Mouse (Mus musculus): ENCODE results near the gene Ksr2. TPM values are rescaled to one million over a fixed set of nuclear protein-coding genes. Genes with fewer than 3 reads are reported as not detected.

Ksr2 gene
- polyA plus RNA-seq, 1 experiment from 2014 or later: 0.11 TPM

DNA sequence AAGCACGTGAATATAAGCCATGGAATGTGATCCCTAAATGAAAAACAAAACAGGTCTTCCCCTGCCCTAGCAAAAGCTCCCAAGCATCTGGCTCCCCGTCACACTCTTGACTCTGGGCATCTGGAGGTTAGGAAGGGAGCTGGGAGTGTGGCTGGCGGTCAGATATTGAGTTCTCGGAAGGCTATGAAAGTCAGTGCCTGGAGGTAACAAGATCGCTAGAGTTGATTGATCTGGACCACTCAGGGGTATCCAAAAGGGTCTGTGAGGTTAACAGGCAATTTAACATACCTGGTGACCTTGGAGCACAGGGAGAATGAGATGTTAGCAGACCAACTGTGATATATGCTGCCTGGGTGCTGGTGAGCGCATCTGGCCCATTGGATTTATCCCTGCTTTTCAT lies 283.8 kb downstream of the Ksr2 start:
- H3K9me3 ChIP-seq (ENCODE audit: control insufficient read depth, low read length): no peaks in the 10 kb centered on the region
- no peak for ATAC-seq (ENCODE audit: insufficient number of reproducible peaks, low FRiP score, low TSS enrichment, low read depth)
- WGBS: 55% methylated on average over 6 of the region's 6 CpGs

DNA sequence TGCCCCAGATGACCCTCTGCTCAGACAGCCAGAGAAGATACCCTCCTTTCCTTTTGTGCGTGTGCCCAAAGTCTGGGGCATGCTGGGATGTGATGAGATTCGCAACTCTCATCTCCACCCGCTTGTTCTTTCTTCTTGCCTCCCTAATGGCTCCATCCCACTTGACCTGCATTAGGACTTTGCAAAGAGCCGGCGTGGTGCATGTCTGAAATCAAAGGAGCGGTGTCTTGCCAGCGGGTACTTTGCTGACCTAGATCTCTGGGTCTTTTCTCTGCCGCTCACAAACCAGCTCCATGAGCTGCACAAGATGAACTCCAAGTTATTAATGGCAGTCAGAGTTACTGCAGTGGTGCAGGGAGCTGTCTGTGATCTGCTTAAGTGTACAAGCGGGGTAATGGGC lies 290.6 kb downstream of the Ksr2 start:
- H3K27me3 ChIP-seq (ENCODE audit: control insufficient read depth, insufficient read depth, low read length): no peaks in the 10 kb centered on the region
- no peak overlapping the region for H3K27ac ChIP-seq (replicated peaks; ENCODE audit: low read depth, low read length)
- H3K4me3 ChIP-seq (ENCODE audit: low read depth, low read length): no peak overlapping the region
- H3K36me3 ChIP-seq (ENCODE audit: control insufficient read depth, insufficient read depth, low read length): no peaks in the 10 kb centered on the region
- 78% methylated on average over 9 of the region's 9 CpGs for whole genome bisulfite sequencing
- ATAC-seq (ENCODE audit: insufficient number of reproducible peaks, low FRiP score, low TSS enrichment, low read depth) (no peak), DNase-seq (ENCODE audit: low spot score) (no peak)
- H3K9me3 ChIP-seq (ENCODE audit: control insufficient read depth, low read length): no peaks in the 10 kb centered on the region
- H3K4me1 ChIP-seq (ENCODE audit: control insufficient read depth, insufficient read depth, low read length): no peaks in the 10 kb centered on the region
- H3K9ac ChIP-seq (ENCODE audit: low read length): no peak overlapping the region
- H3K4me2 ChIP-seq (ENCODE audit: low read depth, severe bottlenecking): no peak overlapping the region

More for the DNA sequence above, 283.8 kb downstream of the Ksr2 start:
- DNase-seq (ENCODE audit: low spot score): no peak
- H3K9ac ChIP-seq (ENCODE audit: low read length): no peak overlapping the region
- H3K27ac ChIP-seq (replicated peaks; ENCODE audit: low read depth, low read length): no peak overlapping the region
- H3K36me3 ChIP-seq (ENCODE audit: control insufficient read depth, insufficient read depth, low read length): no peaks in the 10 kb centered on the region
- H3K4me1 ChIP-seq (ENCODE audit: control insufficient read depth, insufficient read depth, low read length): no peaks in the 10 kb centered on the region
- no peaks in the 10 kb centered on the region for H3K27me3 ChIP-seq (ENCODE audit: control insufficient read depth, insufficient read depth, low read length)
- no peak overlapping the region for H3K4me2 ChIP-seq (ENCODE audit: low read depth, severe bottlenecking)
- no peak overlapping the region for H3K4me3 ChIP-seq (ENCODE audit: low read depth, low read length)

DNA sequence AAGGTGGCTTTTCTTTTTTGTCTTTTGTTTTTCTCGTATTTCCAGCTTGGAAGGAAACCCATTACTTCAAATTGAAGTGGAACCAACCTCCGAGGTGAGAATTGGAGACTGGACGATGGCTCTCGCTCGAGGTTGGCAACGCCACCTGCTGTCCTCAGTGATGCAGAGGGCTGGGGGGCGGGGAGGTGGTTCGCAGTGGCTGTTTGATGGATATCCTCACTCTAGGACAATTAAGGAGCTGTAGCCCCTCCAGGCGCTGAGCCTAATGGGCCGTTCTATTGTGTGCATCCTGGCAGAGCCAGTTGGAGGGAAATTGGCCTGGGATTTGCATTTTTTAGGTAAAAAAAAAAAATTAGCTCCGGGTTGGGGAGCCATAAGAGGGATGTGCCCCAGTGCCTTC lies 292.8 kb downstream of the Ksr2 start:
- Histone ChIP-seq H3K4me1 (ENCODE audit: control insufficient read depth, insufficient read depth, low read length) (no peaks in the 10 kb centered on the region), H3K4me3 (ENCODE audit: low read depth, low read length) (no peak overlapping the region), H3K27ac (replicated peaks; ENCODE audit: low read depth, low read length) (no peak overlapping the region), H3K9ac (ENCODE audit: low read length) (no peak overlapping the region), H3K9me3 (ENCODE audit: control insufficient read depth, low read length) (no peaks in the 10 kb centered on the region), H3K4me2 (ENCODE audit: low read depth, severe bottlenecking) (no peak overlapping the region), H3K27me3 (ENCODE audit: control insufficient read depth, insufficient read depth, low read length) (no peaks in the 10 kb centered on the region), H3K36me3 (ENCODE audit: control insufficient read depth, insufficient read depth, low read length) (no peaks in the 10 kb centered on the region)
- DNase-seq (ENCODE audit: low spot score) (no peak), ATAC-seq (ENCODE audit: insufficient number of reproducible peaks, low FRiP score, low TSS enrichment, low read depth) (no peak)
- WGBS: 35% methylated on average over 11 of the region's 11 CpGs

DNA sequence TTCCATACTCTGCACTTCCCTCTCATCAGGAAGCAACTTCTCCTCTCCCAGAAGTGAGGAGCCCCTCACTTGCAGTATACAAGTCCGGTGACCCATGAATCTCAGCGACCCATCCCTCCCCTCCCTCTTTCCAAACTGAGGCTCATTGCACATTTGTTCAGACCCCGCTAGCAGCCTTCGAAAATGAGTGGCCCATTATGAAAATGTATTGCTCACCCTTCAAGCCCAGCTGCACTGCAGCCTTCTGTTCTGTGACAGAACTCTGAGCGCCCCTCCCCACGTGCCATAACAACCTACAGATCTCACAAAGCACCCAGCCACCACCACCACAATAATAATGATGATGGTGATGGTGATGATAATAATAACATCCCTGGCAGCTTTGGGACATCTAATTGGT lies 295.5 kb downstream of the Ksr2 start:
- Histone ChIP-seq H3K36me3 (ENCODE audit: control insufficient read depth, insufficient read depth, low read length) (no peaks in the 10 kb centered on the region), H3K27me3 (ENCODE audit: control insufficient read depth, insufficient read depth, low read length) (no peaks in the 10 kb centered on the region), H3K4me1 (ENCODE audit: control insufficient read depth, insufficient read depth, low read length) (no peaks in the 10 kb centered on the region), H3K4me2 (ENCODE audit: low read depth, severe bottlenecking) (no peak overlapping the region), H3K27ac (replicated peaks; ENCODE audit: low read depth, low read length) (no peak overlapping the region), H3K9ac (ENCODE audit: low read length) (no peak overlapping the region), H3K4me3 (ENCODE audit: low read depth, low read length) (no peak overlapping the region), H3K9me3 (ENCODE audit: control insufficient read depth, low read length) (no peaks in the 10 kb centered on the region)
- 84% methylated on average over 6 of the region's 6 CpGs for WGBS
- ATAC-seq (ENCODE audit: insufficient number of reproducible peaks, low FRiP score, low TSS enrichment, low read depth) (no peak), DNase-seq (ENCODE audit: low spot score) (no peak)

DNA sequence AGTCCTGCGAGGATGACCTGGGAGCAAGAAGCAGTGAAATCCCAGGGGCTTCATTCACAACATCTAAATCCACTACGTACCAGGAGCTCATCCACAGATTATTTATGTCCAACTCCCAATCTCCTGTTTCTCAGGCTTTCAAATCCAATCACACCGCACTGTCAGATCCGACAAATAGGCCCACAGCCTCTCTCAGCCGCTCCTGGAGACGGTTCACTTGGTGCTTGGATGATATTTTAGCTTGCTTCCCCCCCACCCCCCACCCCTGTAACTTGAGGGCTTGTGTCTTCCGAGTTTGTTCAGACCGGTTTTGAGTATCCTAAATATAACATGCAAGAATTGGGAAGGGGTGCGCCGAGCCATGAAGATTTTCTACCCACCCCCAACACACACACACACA lies 297.8 kb downstream of the Ksr2 start:
- Histone ChIP-seq H3K27ac (replicated peaks; ENCODE audit: low read depth, low read length) (no peak overlapping the region), H3K4me3 (ENCODE audit: low read depth, low read length) (no peak overlapping the region), H3K9me3 (ENCODE audit: control insufficient read depth, low read length) (no peaks in the 10 kb centered on the region), H3K4me2 (ENCODE audit: low read depth, severe bottlenecking) (no peak overlapping the region), H3K27me3 (ENCODE audit: control insufficient read depth, insufficient read depth, low read length) (no peaks in the 10 kb centered on the region), H3K36me3 (ENCODE audit: control insufficient read depth, insufficient read depth, low read length) (no peaks in the 10 kb centered on the region), H3K9ac (ENCODE audit: low read length) (no peak overlapping the region), H3K4me1 (ENCODE audit: control insufficient read depth, insufficient read depth, low read length) (no peaks in the 10 kb centered on the region)
- no peak for ATAC-seq (ENCODE audit: insufficient number of reproducible peaks, low FRiP score, low TSS enrichment, low read depth)
- WGBS: 90% methylated on average over 10 of the region's 10 CpGs
- DNase-seq (ENCODE audit: low spot score): no peak

DNA sequence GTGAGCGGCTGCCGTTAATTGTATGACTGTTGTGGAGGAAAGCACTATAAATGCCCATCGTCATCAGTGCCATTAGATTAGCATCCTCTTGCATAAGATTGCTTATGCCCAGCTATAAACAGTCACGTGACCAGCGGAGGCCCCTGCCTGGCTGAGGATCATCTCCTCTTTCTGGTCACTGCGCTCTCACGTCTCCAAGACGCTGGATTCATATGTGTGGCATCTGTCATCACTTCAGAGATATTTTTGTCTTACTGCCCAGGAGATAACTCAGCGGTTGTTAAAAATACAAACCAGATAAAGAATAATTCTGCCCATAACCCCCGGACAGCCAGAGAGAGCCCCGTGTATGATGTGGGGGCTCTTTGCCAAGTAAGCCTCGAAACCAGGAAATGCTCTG lies 298.4 kb downstream of the Ksr2 start:
- no peaks in the 10 kb centered on the region for H3K4me1 ChIP-seq (ENCODE audit: control insufficient read depth, insufficient read depth, low read length)
- WGBS: 82% methylated on average over 12 of the region's 12 CpGs
- DNase-seq (ENCODE audit: low spot score) (no peak), ATAC-seq (ENCODE audit: insufficient number of reproducible peaks, low FRiP score, low TSS enrichment, low read depth) (no peak)
- H3K4me3 ChIP-seq (ENCODE audit: low read depth, low read length): no peak overlapping the region
- no peaks in the 10 kb centered on the region for H3K27me3 ChIP-seq (ENCODE audit: control insufficient read depth, insufficient read depth, low read length)
- no peak overlapping the region for H3K4me2 ChIP-seq (ENCODE audit: low read depth, severe bottlenecking)
- no peaks in the 10 kb centered on the region for H3K9me3 ChIP-seq (ENCODE audit: control insufficient read depth, low read length)
- H3K36me3 ChIP-seq (ENCODE audit: control insufficient read depth, insufficient read depth, low read length): no peaks in the 10 kb centered on the region
- H3K27ac ChIP-seq (replicated peaks; ENCODE audit: low read depth, low read length): no peak overlapping the region
- no peak overlapping the region for H3K9ac ChIP-seq (ENCODE audit: low read length)

DNA sequence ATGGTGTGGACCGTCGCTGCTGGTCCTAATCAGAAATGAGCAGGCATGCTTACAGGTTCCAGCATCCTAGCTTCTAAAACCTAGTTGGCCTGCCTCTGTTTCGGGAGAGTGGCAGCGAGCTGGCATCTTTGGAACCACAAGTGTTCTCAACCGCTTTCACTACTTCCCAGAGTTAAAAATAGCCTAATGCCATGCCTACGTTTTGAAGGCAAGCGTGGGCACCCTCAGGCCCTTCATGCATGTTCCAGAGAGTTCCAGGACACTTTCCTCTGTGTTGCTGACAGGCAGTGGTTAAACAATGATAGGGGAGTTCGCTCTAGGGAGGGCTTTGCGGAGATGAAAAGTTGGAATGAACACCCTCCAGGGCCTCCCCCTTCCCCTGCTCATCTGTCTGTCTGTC lies 303.3 kb downstream of the Ksr2 start:
- no peaks in the 10 kb centered on the region for H3K4me1 ChIP-seq (ENCODE audit: control insufficient read depth, insufficient read depth, low read length)
- H3K9ac ChIP-seq (ENCODE audit: low read length): no peak overlapping the region
- no peaks in the 10 kb centered on the region for H3K9me3 ChIP-seq (ENCODE audit: control insufficient read depth, low read length)
- DNase-seq (ENCODE audit: low spot score) (no peak), ATAC-seq (ENCODE audit: insufficient number of reproducible peaks, low FRiP score, low TSS enrichment, low read depth) (no peak)
- no peak overlapping the region for H3K27ac ChIP-seq (replicated peaks; ENCODE audit: low read depth, low read length)
- H3K4me2 ChIP-seq (ENCODE audit: low read depth, severe bottlenecking): no peak overlapping the region
- no peaks in the 10 kb centered on the region for H3K36me3 ChIP-seq (ENCODE audit: control insufficient read depth, insufficient read depth, low read length)
- 92% methylated on average over 9 of the region's 9 CpGs for WGBS
- H3K27me3 ChIP-seq (ENCODE audit: control insufficient read depth, insufficient read depth, low read length): no peaks in the 10 kb centered on the region
- no peak overlapping the region for H3K4me3 ChIP-seq (ENCODE audit: low read depth, low read length)

DNA sequence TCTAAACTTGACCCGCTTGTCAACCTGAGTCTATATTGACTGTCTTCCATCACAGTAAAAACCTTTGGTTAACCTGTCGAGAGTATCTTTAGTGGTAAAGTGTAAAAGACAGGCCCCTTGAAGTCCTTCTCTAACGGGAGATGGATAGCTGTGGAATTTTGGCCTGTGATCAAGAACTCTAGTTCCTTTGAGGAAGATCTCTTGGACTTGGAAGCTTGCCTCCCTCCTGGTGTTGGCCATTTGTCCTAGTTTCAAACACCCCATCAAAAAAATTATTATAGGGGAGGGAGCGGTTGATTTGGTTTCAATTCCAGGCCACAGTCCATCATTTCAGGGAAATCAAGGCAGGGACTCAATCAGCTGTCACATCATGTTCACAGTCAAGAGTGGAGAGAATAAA lies 309.5 kb downstream of the Ksr2 start:
- no peak for DNase-seq (ENCODE audit: low spot score)
- 84% methylated on average over 4 of the region's 4 CpGs for WGBS

DNA sequence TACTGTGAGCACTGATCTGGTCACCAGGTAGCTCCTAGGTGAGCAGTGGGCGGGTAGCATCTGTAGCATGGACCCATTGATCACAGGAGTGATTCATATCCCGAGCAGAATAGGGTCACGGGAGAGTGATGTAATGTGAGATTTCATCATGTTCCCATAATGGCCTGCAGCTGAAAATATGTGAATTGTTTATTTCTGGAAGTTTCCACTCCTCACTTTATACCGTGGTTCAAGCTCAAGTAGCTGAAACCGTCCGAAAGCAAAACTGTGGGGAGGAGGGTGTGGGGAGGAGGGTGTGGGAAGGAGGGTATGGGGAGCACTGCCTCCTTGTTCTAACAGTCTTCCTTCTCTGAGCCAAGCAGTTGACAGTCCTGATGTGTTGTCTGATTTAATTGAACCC lies 312.7 kb downstream of the Ksr2 start:
- H3K4me1 ChIP-seq (ENCODE audit: control insufficient read depth, insufficient read depth, low read length): no peaks in the 10 kb centered on the region
- H3K36me3 ChIP-seq (ENCODE audit: control insufficient read depth, insufficient read depth, low read length): no peaks in the 10 kb centered on the region
- ATAC-seq (ENCODE audit: insufficient number of reproducible peaks, low FRiP score, low TSS enrichment, low read depth): no peak
- no peak for DNase-seq (ENCODE audit: low spot score)
- H3K4me3 ChIP-seq (ENCODE audit: low read depth, low read length): no peak overlapping the region
- no peak overlapping the region for H3K27ac ChIP-seq (replicated peaks; ENCODE audit: low read depth, low read length)
- 78% methylated on average over 6 of the region's 6 CpGs for WGBS
- no peak overlapping the region for H3K9ac ChIP-seq (ENCODE audit: low read length)
- no peaks in the 10 kb centered on the region for H3K9me3 ChIP-seq (ENCODE audit: control insufficient read depth, low read length)
- H3K27me3 ChIP-seq (ENCODE audit: control insufficient read depth, insufficient read depth, low read length): no peaks in the 10 kb centered on the region
- H3K4me2 ChIP-seq (ENCODE audit: low read depth, severe bottlenecking): no peak overlapping the region

More for the DNA sequence above, 309.5 kb downstream of the Ksr2 start:
- Histone ChIP-seq H3K27me3 (ENCODE audit: control insufficient read depth, insufficient read depth, low read length) (no peaks in the 10 kb centered on the region), H3K4me1 (ENCODE audit: control insufficient read depth, insufficient read depth, low read length) (no peaks in the 10 kb centered on the region), H3K36me3 (ENCODE audit: control insufficient read depth, insufficient read depth, low read length) (no peaks in the 10 kb centered on the region), H3K4me3 (ENCODE audit: low read depth, low read length) (no peak overlapping the region), H3K4me2 (ENCODE audit: low read depth, severe bottlenecking) (no peak overlapping the region), H3K9me3 (ENCODE audit: control insufficient read depth, low read length) (no peaks in the 10 kb centered on the region), H3K27ac (replicated peaks; ENCODE audit: low read depth, low read length) (no peak overlapping the region), H3K9ac (ENCODE audit: low read length) (no peak overlapping the region)
- no peak for ATAC-seq (ENCODE audit: insufficient number of reproducible peaks, low FRiP score, low TSS enrichment, low read depth)

All from limb, embryonic 11.5 days (tissue).